Mouse (Mus musculus): ENCODE data around the gene Fgfr1op.

The Fgfr1op gene

DNA sequence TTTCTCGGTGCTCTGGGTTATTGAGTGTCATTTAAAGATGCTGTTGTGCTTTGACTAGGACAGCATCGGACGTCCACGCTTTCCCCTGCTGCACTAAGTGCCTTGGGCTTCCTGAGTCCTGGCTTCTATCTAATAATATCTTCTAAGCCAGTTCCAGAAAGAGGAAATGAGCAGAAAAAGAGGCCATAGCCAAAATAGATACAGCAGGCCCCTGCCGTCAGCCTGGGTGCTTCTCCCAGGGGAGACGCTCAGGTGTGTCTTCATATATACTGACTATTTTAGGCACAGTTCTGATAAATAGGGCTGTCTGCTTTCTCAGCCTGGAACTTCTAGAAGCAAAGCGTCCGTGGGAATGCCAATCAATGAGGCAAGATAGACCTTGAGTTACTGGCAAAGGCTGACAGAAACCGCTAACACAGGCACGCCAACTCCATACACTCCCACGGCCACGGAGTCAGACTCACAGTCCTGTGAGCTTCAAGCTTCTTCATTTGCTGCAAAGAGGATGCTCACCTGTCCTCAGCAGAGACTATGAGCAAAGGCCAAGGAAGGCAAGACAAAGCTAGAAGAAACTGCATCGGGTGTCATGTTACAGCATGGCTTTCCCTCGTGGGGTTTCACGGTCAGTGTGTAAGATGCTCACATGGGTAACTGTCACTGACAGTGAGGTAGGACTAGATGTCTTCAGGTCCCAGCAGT, 72.9 kb downstream of the Fgfr1op start:
- no peak for TF ChIP-seq GATA4 (IDR thresholded peaks at IDR 0.05; ENCODE audit: insufficient replicate concordance, low read length)

DNA sequence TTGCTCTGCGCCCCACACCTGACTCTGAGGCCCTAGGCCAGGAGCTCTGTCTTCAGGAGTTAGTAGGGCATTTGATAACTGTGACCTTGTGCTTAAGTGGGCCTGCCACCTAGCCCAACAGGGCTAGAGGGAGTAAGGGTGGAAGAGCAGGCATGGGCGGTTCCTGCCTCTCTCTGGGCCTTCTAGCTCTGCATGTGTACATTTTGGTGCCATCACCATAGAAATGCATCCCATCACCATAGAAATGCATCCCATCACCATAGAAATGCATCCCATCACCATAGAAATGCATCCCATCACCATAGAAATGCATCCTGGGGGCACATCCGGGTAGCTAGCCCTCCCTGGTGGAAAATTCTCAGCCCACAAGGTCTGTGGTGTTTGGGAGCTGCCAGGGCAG, 74.3 kb downstream of the Fgfr1op start:
- no peak for TF ChIP-seq GATA4 (IDR thresholded peaks at IDR 0.05; ENCODE audit: insufficient replicate concordance, low read length)

DNA sequence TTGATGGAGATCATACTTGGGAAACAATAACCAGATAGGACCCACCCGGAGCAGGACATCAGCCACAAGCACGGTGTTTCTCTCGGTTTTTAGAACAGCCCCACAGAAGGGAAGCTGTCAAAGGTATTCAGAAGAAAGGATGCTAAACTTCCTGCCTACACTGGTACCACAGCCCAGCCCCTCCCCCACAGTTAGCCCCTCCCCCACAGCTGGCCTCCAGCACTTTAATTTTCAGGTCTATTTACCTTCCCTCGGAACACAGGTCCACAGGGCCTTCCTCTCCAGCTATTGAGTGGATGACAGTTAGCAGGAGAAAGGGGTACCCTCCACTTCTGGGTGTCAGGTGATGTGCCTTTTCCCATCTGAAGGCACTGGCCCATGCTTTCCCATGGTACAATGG, 75.2 kb downstream of the Fgfr1op start:
- TF ChIP-seq GATA4 (IDR thresholded peaks at IDR 0.05; ENCODE audit: insufficient replicate concordance, low read length), result no peak

DNA sequence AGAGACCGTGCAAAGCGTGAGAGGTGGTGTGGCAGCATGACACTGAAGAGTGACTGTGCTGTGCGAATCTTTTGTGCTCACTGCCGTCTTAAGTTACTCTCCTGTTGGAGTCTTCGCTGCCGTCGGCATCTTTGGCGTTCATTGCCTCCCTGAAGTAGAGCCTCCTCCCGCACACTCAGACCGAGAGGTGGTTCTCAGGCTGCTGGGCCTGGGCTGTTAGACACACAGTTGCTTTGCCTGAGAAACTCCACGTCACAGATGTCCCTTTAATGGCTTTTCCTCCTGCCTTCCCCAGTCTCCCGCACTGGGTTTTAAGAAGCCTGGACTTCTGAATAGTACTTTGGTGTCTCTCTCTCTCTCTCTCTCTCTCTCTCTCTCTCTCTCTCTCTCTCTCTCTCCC, 76.3 kb downstream of the Fgfr1op start:
- TF ChIP-seq GATA4 (IDR thresholded peaks at IDR 0.05; ENCODE audit: insufficient replicate concordance, low read length), result no peak

DNA sequence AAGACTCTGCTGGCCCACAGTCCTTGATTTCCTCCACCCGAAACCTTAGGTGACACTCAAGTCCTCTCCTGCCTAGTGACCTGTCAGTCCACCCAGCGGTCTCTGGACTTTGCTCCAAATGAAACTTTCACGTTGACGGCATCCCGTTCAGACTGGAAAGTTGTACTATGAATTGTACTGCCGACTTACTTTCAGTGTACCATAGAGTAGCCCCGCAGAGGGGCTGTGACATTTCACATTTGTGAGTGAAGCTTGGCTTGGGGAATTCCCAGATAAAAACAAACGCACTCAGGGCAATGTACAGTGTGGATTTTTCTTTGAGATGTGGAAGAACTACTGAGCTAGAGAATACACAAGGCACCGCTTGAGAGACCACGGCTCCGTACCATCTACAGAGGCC, 76.9 kb downstream of the Fgfr1op start:
- no peak for TF ChIP-seq GATA4 (IDR thresholded peaks at IDR 0.05; ENCODE audit: insufficient replicate concordance, low read length)

DNA sequence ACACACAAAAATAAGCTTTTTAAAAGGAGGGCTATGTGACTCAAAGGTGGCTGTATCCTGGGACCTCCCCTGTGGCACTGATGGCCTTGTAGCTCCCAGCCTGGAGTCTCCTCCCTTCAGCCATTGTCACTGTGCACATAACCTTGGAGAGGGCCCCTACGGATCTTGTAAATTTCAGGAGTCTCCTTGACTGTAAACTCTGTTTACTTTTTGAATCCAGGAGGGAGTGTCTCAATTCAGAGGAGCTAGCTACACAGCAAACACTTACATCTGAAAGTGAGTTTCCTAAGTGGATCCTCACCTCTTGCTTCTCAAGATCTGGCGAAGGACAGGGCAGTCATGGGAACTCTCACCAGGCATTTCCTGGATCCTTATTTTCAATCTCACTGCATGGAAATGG, 78.8 kb downstream of the Fgfr1op start:
- no peak for TF ChIP-seq GATA4 (IDR thresholded peaks at IDR 0.05; ENCODE audit: insufficient replicate concordance, low read length)

DNA sequence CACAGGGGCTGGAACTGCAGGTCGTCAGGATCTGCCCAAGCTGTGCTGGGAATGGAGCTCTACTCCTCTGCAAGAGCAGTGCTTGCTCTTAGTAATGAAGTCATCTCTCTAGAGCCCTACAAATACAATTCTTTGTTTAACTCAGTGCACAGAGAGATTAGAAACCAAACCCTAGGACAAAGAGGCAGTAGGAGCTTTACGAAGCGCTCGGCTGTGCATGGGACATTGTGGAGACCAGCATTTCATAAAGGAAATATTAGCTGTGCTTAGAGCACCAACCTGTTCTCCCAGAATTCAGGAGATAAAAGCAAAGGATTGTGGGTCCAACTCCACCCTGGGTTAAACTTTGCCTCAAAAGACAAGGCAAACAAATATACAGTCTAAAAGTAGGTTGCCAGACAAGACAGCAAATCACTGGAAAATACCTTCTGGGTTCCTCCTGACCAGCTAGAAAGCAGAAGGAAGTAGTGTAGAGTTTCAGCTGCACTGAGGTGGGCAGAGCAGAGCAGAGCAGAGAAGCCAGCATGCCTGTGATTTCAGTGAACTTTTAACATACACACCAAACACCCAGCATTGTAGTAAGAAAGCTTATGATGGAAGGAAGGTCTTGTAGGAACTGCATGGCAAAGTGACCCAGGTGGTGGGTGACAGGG, 80.9 kb downstream of the Fgfr1op start:
- TF ChIP-seq GATA4 (IDR thresholded peaks at IDR 0.05; ENCODE audit: insufficient replicate concordance, low read length), result no peak

Data from liver, adult (tissue).